ENCODE assay signal across 8 mouse cellular contexts in genomic region chr11:76672561-76673384, GRCm38 (mm10). TPM values are rescaled to one million over a fixed set of nuclear protein-coding genes. Genes with fewer than 3 reads are reported as not detected.
A peak's percentile ranks its signal among the peaks of the same experiment; 100 is the strongest.
DNase-seq lines count a peak whose midpoint lies in the region; ATAC-seq lines count a peak whose summit lies in the region.

No protein-coding gene starts in this region.

- peak overlapping the region; percentile 70 for H3K4me2 ChIP-seq in heart, embryonic 12.5 days
- H3K4me2 ChIP-seq in forebrain, embryonic 15.5 days (replicated peaks) = peak overlapping the region; percentile 72

- H3K27me3 ChIP-seq in heart, embryonic 12.5 days (replicated peaks) = peaks cover 75% of the 10 kb centered on the region
- H3K27me3 ChIP-seq in forebrain, embryonic 15.5 days = peaks cover 68% of the 10 kb centered on the region

- H3K4me3 ChIP-seq in heart, embryonic 12.5 days = peak overlapping the region; percentile 42
- peak overlapping the region; percentile 41 for H3K4me3 ChIP-seq in forebrain, embryonic 15.5 days

- 3% methylated on average over 64 of the region's 64 CpGs for WGBS in heart, embryonic 12.5 days
- 2% methylated on average over 63 of the region's 64 CpGs for WGBS in forebrain, embryonic 15.5 days

- intact Hi-C loops in heart, postnatal 36 days (cut with DNase I) = no loop called here
- intact Hi-C loops in left cerebral cortex, postnatal 14 days (cut with DNase I) = loop anchor here (10.0 kb wide), 1 partner anchor 222 kb away; no protein-coding TSS in a partner anchor

- H3K36me3 ChIP-seq in heart, embryonic 12.5 days = no peaks in the 10 kb centered on the region
- no peaks in the 10 kb centered on the region for H3K36me3 ChIP-seq in forebrain, embryonic 15.5 days

- H3K27ac ChIP-seq in heart, embryonic 12.5 days (ENCODE audit: poor library complexity, severe bottlenecking) = no peak overlapping the region
- H3K27ac ChIP-seq in forebrain, embryonic 15.5 days (replicated peaks) = no peak overlapping the region

- no peaks in the 10 kb centered on the region for H3K9me3 ChIP-seq in heart, embryonic 12.5 days (replicated peaks)
- no peaks in the 10 kb centered on the region for H3K9me3 ChIP-seq in forebrain, embryonic 15.5 days

- peaks cover 12% of the 10 kb centered on the region for H3K4me1 ChIP-seq in heart, embryonic 12.5 days (replicated peaks)
- H3K4me1 ChIP-seq in forebrain, embryonic 15.5 days = peaks cover 13% of the 10 kb centered on the region; the same call in 1 of the 2 replicates

- H3K9ac ChIP-seq in heart, embryonic 12.5 days = 0 out of 2 replicates have a peak overlapping the region, but pooled peaks have one; percentile 37
- H3K9ac ChIP-seq in forebrain, embryonic 15.5 days (replicated peaks) = peak overlapping the region; percentile 58

- DNase-seq in heart, postnatal 36 days = no peak
- DNase-seq in ZHBTc4 (ENCODE audit: low read depth, low spot score) = peak; percentile 70
- peak; percentile 65 to 73 for DNase-seq in left cerebral cortex, postnatal 14 days (ENCODE audit: low spot score in 2 of 2)
- peak; percentile 73 for DNase-seq in right cerebral cortex, adult 18-20 months
- no peak for DNase-seq in thymus, postnatal 25 days

- ATAC-seq in heart, embryonic 12.5 days (ENCODE audit: insufficient number of reproducible peaks, low FRiP score) = no peak
- ATAC-seq in forebrain, embryonic 15.5 days (replicated peaks) = no peak
- ATAC-seq in monocyte, adult 5-6 weeks (replicated peaks; ENCODE audit: insufficient number of reproducible peaks, low FRiP score, low TSS enrichment, poor library complexity, severe bottlenecking) = no peak

RNA-seq across cellular contexts. Expression of gene Bhlha9, which starts 0.5 kb away (rescaled TPM):
- 0.19 TPM in 1 of 2 replicates, not detected in the other for polyA plus RNA-seq in heart, embryonic 12.5 days (2016; fragmentation: Nextera tagmentation; extraction: Ambion mirVana)
- total RNA-seq in heart, postnatal 36 days (2021) = not detected
- 0.51 and 0.65 TPM in 2 replicates for polyA plus RNA-seq in forebrain, embryonic 15.5 days (2015; fragmentation: Nextera tagmentation; extraction: Ambion mirVana)
- total RNA-seq in left cerebral cortex, postnatal 14 days (2021) = 1 to 10 TPM; 3.4 to 4.2 TPM
- not detected in 3 replicates for total RNA-seq in monocyte, adult 5-6 weeks (2017)

RNA-seq across cellular contexts. Expression of gene Trarg1, which starts 6.8 kb away (rescaled TPM):
- polyA plus RNA-seq in heart, embryonic 12.5 days (2016; fragmentation: Nextera tagmentation; extraction: Ambion mirVana) = 0.05 TPM in 1 of 2 replicates, not detected in the other
- 1 to 10 TPM; 4.6 TPM for total RNA-seq in heart, postnatal 36 days (2021)
- polyA plus RNA-seq in forebrain, embryonic 15.5 days (2015; fragmentation: Nextera tagmentation; extraction: Ambion mirVana) = 0.24 and 0.56 TPM in 2 replicates
- under 1 TPM; 0.61 to 0.75 TPM for total RNA-seq in left cerebral cortex, postnatal 14 days (2021)
- total RNA-seq in monocyte, adult 5-6 weeks (2017) = not detected in 3 replicates

RNA-seq across cellular contexts. Expression of gene Abr, which starts 50.7 kb away (rescaled TPM):
- 29.9 and 34.2 TPM in 2 replicates for polyA plus RNA-seq in heart, embryonic 12.5 days (2016; fragmentation: Nextera tagmentation; extraction: Ambion mirVana)
- total RNA-seq in heart, postnatal 36 days (2021) = 10 to 100 TPM; 25.8 TPM
- 111 and 112 TPM in 2 replicates for polyA plus RNA-seq in forebrain, embryonic 15.5 days (2015; fragmentation: Nextera tagmentation; extraction: Ambion mirVana)
- total RNA-seq in left cerebral cortex, postnatal 14 days (2021) = 100 to 1,000 TPM; 424 to 443 TPM
- 129 to 139 TPM (median 130 TPM) in 3 replicates for total RNA-seq in monocyte, adult 5-6 weeks (2017)

Comparison
In these comparisons a context has a peak if more than half of its experiments do, and no peak if none do; other contexts are left out.
1. DNase-seq: peak in ZHBTc4 (single experiment), left cerebral cortex, postnatal 14 days (2 of 2) and right cerebral cortex, adult 18-20 months (single experiment); none in heart, postnatal 36 days (0 of 2) and thymus, postnatal 25 days (single experiment).